Mouse (Mus musculus): ENCODE results near the gene Sptlc2.

DNA sequence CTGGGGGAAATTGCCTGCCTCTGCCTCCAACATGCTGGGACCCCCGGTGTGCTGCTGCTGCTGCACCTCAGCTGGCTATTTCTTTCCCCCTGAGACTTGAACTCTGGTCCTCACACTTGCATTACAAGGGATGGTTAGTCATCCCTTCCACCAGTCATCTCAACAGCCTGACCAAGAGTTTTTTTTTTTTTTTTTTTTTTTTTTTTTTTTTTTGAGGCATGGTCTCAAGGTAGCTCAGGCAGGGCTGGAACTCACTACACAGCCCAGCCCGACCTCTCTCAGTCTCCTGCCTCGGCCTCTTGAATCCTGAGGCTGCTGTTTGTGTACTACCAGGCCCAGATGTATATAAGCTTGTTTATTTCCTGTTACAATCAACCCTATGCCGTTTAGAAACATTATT lies 103.9 kb downstream of the Sptlc2 start:
- no peak for TF ChIP-seq CTCF (IDR thresholded peaks at IDR 0.05; ENCODE audit: borderline replicate concordance, extremely low read depth, insufficient read depth, insufficient read length)
- no peak for TF ChIP-seq POLR2A (IDR thresholded peaks at IDR 0.05; ENCODE audit: borderline replicate concordance, extremely low read depth, insufficient read depth, insufficient read length, poor library complexity, severe bottlenecking)

Data from brain, embryonic 14.5 days (tissue).